ENCODE assay signal across 20 mouse cellular contexts in the genomic region with DNA sequence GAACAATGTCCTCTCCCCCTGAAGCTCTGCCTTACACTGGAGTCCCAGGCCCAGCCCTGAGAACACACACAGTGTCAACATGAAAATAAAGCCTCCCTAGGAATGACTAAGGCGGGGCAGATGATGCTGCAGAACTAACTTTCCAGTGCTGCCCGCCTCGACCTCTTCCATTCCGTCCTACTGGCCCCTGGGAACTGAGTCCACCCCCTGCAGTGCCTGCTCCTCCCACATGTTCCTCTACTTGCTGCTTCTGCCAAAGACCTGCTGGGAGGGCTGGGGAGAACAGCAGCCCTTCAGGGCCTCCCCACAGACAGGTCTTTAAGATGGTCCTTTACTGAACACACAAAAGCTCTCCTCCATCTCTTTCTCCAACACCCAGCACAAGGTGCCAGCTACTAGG.
"Had no signal": no experiment of that assay in that cellular context is flagged by ENCODE, and none has a peak within 500 bp of the region (broad histone marks: within the 10 kb centered on the region; RNA-seq: fewer than 3 reads in every experiment).

No protein-coding gene starts in this region.

- H3K4me2 ChIP-seq: lung, embryonic 14.5 days; midbrain, embryonic 12.5 days; neural tube, embryonic 13.5 days; neural tube, embryonic 15.5 days had no signal

- H3K27me3 ChIP-seq: midbrain, embryonic 12.5 days; neural tube, embryonic 13.5 days; neural tube, embryonic 15.5 days had no signal

- H3K27ac ChIP-seq: liver, embryonic 14.5 days; midbrain, embryonic 10.5 days; midbrain, embryonic 12.5 days; neural tube, embryonic 13.5 days; neural tube, embryonic 15.5 days had no signal

- H3K4me3 ChIP-seq: midbrain, embryonic 10.5 days; midbrain, embryonic 12.5 days; myocyte; neural tube, embryonic 13.5 days; neural tube, embryonic 15.5 days had no signal

- ATAC-seq: midbrain, embryonic 16.5 days had no signal

- H3K9ac ChIP-seq: liver, embryonic 14.5 days; lung, embryonic 14.5 days; midbrain, embryonic 12.5 days; neural tube, embryonic 13.5 days; neural tube, embryonic 15.5 days had no signal

- H3K4me1 ChIP-seq: midbrain, embryonic 10.5 days; midbrain, embryonic 12.5 days; neural tube, embryonic 13.5 days; neural tube, embryonic 15.5 days had no signal

- H3K9me3 ChIP-seq: midbrain, embryonic 10.5 days; midbrain, embryonic 12.5 days; neural tube, embryonic 13.5 days; neural tube, embryonic 15.5 days had no signal

- DNase-seq: lung, adult 18-20 months; lung, embryonic 14.5 days; lung, postnatal 10 days; lung, postnatal 4 days; midbrain, embryonic 14.5 days; retina, postnatal 1 day; right cerebral cortex, adult 18-20 months; right cerebral cortex, postnatal 25 days; right cerebral cortex, postnatal 4 days; spleen, adult 18-20 months; thymus, adult 18-20 months; thymus, postnatal 14 days; thymus, postnatal 36 days had no signal
